Mouse (Mus musculus) midbrain, embryonic 16.5 days (tissue): ENCODE results near the gene Gm20715. TPM values are rescaled to one million over a fixed set of nuclear protein-coding genes. Genes with fewer than 3 reads are reported as not detected.

Source experiments
- ATAC-seq: fragments of 200-750 bp; cut with Nextera tagmentation; 2 replicates; pipeline ENCODE4 v1.8.0; 2017; ENCODE audit warnings: moderate TSS enrichment
- H3K27ac ChIP-seq: fragments of 300-500 bp; sonication (generic); 2 replicates; pipeline ENCODE4 v1.5.1; 2014; ENCODE audit warnings: mild to moderate bottlenecking, low read length, mixed read lengths
- H3K27me3 ChIP-seq: fragments of 300-500 bp; sonication (generic); 2 replicates; pipeline ENCODE4 v1.6.1; 2014; ENCODE audit warnings: low read depth, low read length, mixed read lengths; ENCODE audit not compliant: control insufficient read depth, insufficient read depth
- H3K36me3 ChIP-seq: fragments of 300-500 bp; sonication (generic); 2 replicates; pipeline ENCODE4 v1.6.1; 2014; ENCODE audit warnings: mild to moderate bottlenecking, low read length, moderate library complexity, mixed read lengths; ENCODE audit not compliant: control insufficient read depth, insufficient read depth
- H3K4me1 ChIP-seq: fragments of 300-500 bp; sonication (generic); 2 replicates; pipeline ENCODE4 v1.6.1; 2014; ENCODE audit warnings: mild to moderate bottlenecking, low read length, mixed read lengths; ENCODE audit not compliant: control insufficient read depth, insufficient read depth
- H3K4me2 ChIP-seq: fragments of 300-500 bp; sonication (generic); 2 replicates; pipeline ENCODE4 v1.6.1; 2014; ENCODE audit warnings: mild to moderate bottlenecking, low read length, mixed read lengths
- H3K4me3 ChIP-seq: fragments of 300-500 bp; sonication (generic); 2 replicates; pipeline ENCODE4 v1.5.1; 2014; ENCODE audit warnings: low read depth, mild to moderate bottlenecking, low read length, moderate library complexity, mixed read lengths
- H3K9ac ChIP-seq: fragments of 300-500 bp; sonication (generic); 2 replicates; pipeline ENCODE4 v1.6.1; 2014; ENCODE audit warnings: low read depth, low read length, mixed read lengths
- H3K9me3 ChIP-seq: fragments of 300-500 bp; sonication (generic); replicated peaks from 2 replicates; pipeline ENCODE4 v1.6.1; 2014; ENCODE audit warnings: mild to moderate bottlenecking, low read length, mixed read lengths; ENCODE audit not compliant: control insufficient read depth, poor library complexity, severe bottlenecking
- WGBS: fragments of 180-500 bp; shearing (Covaris S2); extraction: QIAGEN DNeasy Blood & Tissue Kit; methylation state at CpG from one replicate; pipeline ENCODE4 v1.1.7; 2014; 5-methylcytosine and 5-hydroxymethylcytosine counted together
- polyA plus RNA-seq: library from polyadenylated mRNA; unstranded; fragments of >200 nt; fragmentation: Nextera tagmentation; extraction: Ambion mirVana; gene quantifications from 2 replicates; pipeline ENCODE4 v1.2.1, GENCODE M21; 2015

Gm20715 gene
- polyA plus RNA-seq, 1 experiment from 2014 or later, result 0.05 TPM

DNA sequence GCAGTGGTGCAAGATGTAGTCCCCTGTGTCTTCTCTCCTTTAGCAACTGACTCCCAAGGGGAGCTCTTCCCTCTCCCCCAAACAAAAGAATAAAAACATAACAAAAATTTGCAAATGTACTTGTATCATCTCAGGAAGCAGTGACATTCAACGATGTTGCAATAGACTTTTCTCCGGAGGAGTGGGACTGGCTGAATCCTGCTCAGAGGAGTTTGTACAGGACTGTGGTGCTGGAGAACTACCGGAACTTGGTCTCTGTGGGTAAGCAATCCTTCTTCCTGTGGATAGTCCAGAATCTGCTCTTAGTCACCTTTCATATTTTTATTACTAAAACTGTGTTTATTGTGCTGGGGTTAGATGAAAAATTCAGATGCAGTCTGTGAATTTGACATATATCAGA lies 37.1 kb upstream of the Gm20715 start:
- Histone ChIP-seq H3K9ac (no peak overlapping the region), H3K4me3 (no peak overlapping the region), H3K27ac (no peak overlapping the region), H3K4me1 (no peaks in the 10 kb centered on the region), H3K9me3 (no peaks in the 10 kb centered on the region), H3K36me3 (peaks cover 11% of the 10 kb centered on the region), H3K27me3 (no peaks in the 10 kb centered on the region), H3K4me2 (no peak overlapping the region)
- no peak for ATAC-seq
- WGBS, result 96% methylated on average over 3 of the region's 3 CpGs

DNA sequence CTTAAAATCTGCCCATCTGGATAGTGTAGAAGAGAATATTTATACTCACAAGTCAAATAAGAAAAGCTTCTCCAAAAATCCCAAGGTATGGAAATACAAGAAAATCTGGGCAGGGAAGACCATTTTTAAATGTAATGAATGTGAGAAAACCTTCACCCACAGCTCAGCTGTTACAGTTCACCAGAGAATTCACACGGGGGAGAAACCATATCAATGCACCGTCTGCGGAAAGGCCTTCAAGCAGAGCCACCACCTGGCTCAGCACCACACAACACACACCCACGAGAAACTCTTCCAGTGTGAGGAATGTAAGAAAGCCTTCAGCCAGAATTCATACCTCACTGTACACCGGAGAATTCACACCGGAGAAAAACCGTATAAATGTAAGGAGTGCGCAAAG lies 31.6 kb upstream of the Gm20715 start:
- ATAC-seq, result no peak
- H3K4me2 ChIP-seq, result no peak overlapping the region
- no peak overlapping the region for H3K27ac ChIP-seq
- H3K9me3 ChIP-seq, result no peaks in the 10 kb centered on the region
- H3K36me3 ChIP-seq, result peaks cover 14% of the 10 kb centered on the region
- peaks cover 5% of the 10 kb centered on the region for H3K4me1 ChIP-seq
- 88% methylated on average over 8 of the region's 8 CpGs for WGBS
- no peak overlapping the region for H3K9ac ChIP-seq
- no peak overlapping the region for H3K4me3 ChIP-seq
- H3K27me3 ChIP-seq, result no peaks in the 10 kb centered on the region

DNA sequence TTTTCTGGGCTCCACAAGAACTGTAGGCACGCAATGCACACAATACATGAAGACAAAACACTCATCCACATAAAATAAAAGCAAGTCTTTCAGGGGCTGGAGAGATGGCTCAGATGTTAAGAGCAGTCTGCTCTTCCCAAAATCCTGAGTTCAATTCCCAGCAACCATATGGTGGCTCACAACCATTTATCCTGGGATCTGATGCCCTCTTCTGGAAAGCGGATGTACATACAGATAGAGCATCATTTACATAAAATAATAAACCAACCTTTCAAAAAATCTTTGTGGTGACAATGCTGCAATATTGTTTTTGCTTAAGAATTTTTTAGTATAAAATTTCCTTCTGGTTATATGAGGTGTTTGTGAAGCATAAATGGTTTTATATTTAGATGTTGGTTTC lies 28.6 kb upstream of the Gm20715 start:
- H3K9me3 ChIP-seq, result no peaks in the 10 kb centered on the region
- H3K9ac ChIP-seq, result no peak overlapping the region
- H3K36me3 ChIP-seq, result peaks cover 8% of the 10 kb centered on the region; the same call in 1 of the 2 replicates
- no peak overlapping the region for H3K27ac ChIP-seq
- H3K4me2 ChIP-seq, result no peak overlapping the region
- H3K4me3 ChIP-seq, result no peak overlapping the region
- WGBS, result 75% methylated on average over 2 of the region's 2 CpGs
- H3K27me3 ChIP-seq, result no peaks in the 10 kb centered on the region
- ATAC-seq, result no peak
- H3K4me1 ChIP-seq, result peaks cover 17% of the 10 kb centered on the region

DNA sequence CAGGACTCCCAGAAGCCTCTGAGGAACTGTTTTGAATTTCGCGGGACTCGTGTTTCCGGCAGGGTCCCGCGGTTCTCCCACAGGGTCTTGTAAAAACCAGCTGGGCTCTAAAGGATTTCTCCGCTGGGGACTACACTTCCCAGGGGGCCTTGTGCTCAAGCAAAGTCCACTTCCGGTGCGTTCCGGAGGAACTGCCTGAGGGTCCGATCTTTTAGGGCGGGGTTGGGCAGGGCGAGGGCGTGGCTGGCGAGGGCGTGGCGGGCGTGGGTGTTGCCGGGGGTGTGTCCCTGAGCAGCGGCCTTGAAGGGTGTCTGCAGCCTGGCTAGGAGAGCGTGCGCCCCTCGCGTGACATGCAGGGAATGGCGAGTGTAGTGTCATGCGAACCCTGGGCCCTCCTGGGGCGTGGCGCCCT lies 27.0 kb upstream of the Gm20715 start, which contains the start of gene Zfp28:
Gene Zfp28, plus strand, starts transcription at position 252 of the 412 bp plus-strand sequence.
- peak within 1 kb of the TSS; percentile 75 for H3K4me3 ChIP-seq
- peak within 1 kb of the TSS; percentile 90 for H3K4me2 ChIP-seq
- H3K9ac ChIP-seq, result peak within 1 kb of the TSS; percentile 88
- peaks cover 17% of the 10 kb centered on the region for H3K4me1 ChIP-seq
- H3K27ac ChIP-seq, result peak within 1 kb of the TSS; percentile 53
- H3K9me3 ChIP-seq, result no peaks in the 10 kb centered on the region
- under 1% methylated on average over 28 of the region's 28 CpGs for WGBS
- ATAC-seq, result peak; percentile 96
- H3K27me3 ChIP-seq, result no peaks in the 10 kb centered on the region
- H3K36me3 ChIP-seq, result peaks cover 4% of the 10 kb centered on the region; the same call in 1 of the 2 replicates

DNA sequence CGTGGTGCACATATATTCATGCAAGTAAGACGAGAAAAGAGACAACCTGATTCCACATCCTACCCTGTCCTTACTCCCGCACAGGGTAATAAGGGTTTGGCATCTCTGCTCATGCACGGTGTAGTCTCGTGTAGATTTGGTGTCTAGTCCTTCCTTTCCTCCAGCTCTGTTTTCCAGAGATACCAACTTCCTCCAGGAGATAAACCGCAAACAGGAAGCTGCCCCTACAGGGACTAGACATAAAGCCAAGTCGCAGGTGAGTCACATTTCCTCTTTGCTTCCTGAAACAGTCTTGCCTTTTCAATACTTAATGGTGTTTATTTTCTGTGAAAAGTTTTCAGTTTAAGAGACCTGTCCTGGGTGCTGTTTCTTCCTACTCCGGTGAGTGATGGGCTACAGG lies 26.1 kb upstream of the Gm20715 start:
- H3K4me2 ChIP-seq, result peak overlapping the region; percentile 90
- H3K9ac ChIP-seq, result peak overlapping the region; percentile 88; the same call in 1 of the 2 replicates
- H3K4me3 ChIP-seq, result peak overlapping the region; percentile 75
- H3K9me3 ChIP-seq, result no peaks in the 10 kb centered on the region
- H3K27me3 ChIP-seq, result no peaks in the 10 kb centered on the region
- 0 out of 2 replicates have a peak, but pooled peaks cover 2% of the 10 kb centered on the region for H3K36me3 ChIP-seq
- WGBS, result 80% methylated on average over 8 of the region's 8 CpGs
- H3K27ac ChIP-seq, result no peak overlapping the region
- H3K4me1 ChIP-seq, result peaks cover 17% of the 10 kb centered on the region
- peak; percentile 27 for ATAC-seq

DNA sequence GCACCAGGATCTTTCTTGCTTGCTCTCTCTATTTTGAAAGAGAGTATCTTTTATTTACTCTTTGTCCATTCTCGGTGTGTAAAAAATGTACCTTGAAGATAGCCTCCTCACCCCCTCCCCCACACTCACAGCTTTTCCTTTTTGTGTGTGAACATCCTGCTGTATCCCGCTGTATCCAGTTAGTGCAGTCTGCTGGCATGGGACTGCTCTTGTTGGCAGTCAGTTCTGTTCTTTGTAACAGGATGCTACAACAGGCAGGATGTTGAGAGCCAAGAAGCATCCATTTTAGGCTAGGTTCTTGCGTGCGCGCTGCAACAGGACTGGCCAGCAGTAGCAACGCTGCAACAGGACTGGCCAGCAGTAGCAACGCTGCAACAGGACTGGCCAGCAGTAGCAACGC lies 23.1 kb upstream of the Gm20715 start:
- H3K27ac ChIP-seq, result no peak overlapping the region
- H3K9me3 ChIP-seq, result no peaks in the 10 kb centered on the region
- 93% methylated on average over 8 of the region's 8 CpGs for WGBS
- no peak overlapping the region for H3K4me3 ChIP-seq
- no peak overlapping the region for H3K9ac ChIP-seq
- no peak overlapping the region for H3K4me2 ChIP-seq
- no peaks in the 10 kb centered on the region for H3K27me3 ChIP-seq
- peaks cover 17% of the 10 kb centered on the region for H3K4me1 ChIP-seq
- ATAC-seq, result no peak
- H3K36me3 ChIP-seq, result peaks cover 20% of the 10 kb centered on the region

DNA sequence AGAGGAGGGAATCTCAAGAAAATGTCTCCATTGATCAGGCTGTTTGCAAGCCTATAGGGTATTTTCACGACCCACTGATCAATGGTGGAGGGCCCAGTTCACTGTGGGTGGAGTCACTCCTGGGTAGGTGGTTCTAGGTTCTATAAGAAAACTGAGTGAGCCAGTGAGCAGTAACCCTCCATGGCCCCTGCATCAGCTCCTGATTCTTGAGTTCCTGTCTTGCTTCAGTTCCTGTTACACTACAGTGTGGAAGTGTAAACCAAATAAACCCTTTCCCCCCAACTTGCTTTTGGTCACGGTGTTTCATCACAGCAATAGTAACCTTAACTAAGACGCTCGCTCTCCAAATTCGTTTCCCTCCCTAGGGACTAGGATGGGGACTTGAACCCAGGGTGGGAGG lies 21.1 kb upstream of the Gm20715 start:
- no peak for ATAC-seq
- no peak overlapping the region for H3K4me2 ChIP-seq
- H3K4me1 ChIP-seq, result peaks cover 7% of the 10 kb centered on the region
- H3K4me3 ChIP-seq, result no peak overlapping the region
- no peaks in the 10 kb centered on the region for H3K9me3 ChIP-seq
- WGBS, result 90% methylated on average over 5 of the region's 5 CpGs
- H3K27ac ChIP-seq, result no peak overlapping the region
- H3K9ac ChIP-seq, result no peak overlapping the region
- no peaks in the 10 kb centered on the region for H3K27me3 ChIP-seq
- peaks cover 36% of the 10 kb centered on the region for H3K36me3 ChIP-seq

DNA sequence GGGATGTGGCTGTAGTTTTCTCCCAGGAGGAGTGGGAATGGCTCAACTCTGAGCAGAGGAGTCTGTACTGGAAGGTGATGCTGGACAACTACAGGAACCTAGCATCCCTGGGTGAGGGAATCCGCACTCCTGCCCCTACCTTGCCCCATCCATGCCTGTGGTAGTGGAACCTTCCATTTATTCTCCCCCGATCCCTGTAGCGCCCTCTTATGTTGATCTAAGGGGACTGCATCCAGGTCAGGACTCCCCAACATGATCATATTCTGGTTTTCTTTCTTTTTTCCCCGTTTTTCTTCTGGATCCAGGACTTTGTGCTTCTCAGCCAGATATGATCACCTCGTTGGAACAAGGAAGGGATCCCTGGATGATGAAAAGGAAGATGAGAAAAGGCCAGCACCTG lies 20.6 kb upstream of the Gm20715 start:
- 74% methylated on average over 5 of the region's 5 CpGs for WGBS
- Histone ChIP-seq H3K4me2 (no peak overlapping the region), H3K4me1 (peaks cover 2% of the 10 kb centered on the region), H3K9me3 (no peaks in the 10 kb centered on the region), H3K36me3 (peaks cover 38% of the 10 kb centered on the region), H3K4me3 (no peak overlapping the region), H3K27ac (no peak overlapping the region), H3K9ac (no peak overlapping the region), H3K27me3 (no peaks in the 10 kb centered on the region)
- no peak for ATAC-seq

DNA sequence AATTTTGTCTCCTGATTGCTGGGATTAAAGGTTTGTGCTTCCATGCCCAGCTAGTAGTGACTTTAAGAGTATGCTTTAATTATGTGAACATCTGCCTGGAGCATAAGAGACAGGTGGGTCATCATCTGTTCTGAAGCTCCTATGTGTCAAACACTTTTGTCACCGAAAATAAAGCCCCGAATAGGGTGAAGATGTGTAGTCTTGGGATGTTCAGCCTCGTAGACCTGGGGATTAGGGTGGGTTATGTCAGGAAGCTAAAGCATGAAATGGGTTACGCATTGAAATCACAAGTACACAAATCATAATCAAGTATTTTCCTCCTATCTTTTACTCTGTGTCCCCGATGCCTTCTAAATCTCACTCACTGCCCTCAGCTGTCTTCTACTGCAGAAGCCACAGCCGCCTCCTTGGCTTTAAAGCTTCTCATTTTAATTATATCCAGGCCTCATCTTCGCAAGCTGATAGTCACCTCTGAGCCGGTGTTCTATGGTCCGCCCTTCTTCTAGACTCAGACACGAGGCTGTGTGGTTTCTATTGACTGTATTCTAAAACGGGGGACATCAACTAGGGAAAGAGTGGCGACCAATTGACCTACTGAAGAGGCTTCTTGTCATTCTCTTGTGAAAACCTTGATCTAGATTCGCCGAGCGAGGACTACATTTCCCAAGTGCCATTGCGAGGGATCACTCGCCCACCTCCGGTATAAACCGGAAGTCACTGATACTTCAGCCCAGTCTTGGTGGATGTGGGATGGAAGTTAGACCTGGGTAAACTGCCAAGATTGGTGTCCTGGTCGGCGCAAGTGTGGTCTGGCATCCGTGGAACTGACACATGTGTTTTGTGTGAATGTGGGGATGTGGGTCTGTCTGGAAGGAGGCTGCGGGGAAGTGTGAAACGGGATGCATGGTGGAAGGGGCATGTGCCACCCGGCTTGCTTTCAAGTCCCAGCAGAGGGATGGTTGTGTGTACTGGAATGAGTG lies 11.8 kb upstream of the Gm20715 start, which contains the start of gene Smim17:
Gene Smim17, plus strand, starts transcription at position 720 of the 980 bp plus-strand sequence.
- Histone ChIP-seq H3K9ac (peak within 1 kb of the TSS; percentile 65), H3K9me3 (no peaks in the 10 kb centered on the region), H3K27me3 (no peaks in the 10 kb centered on the region), H3K36me3 (peaks cover 23% of the 10 kb centered on the region), H3K4me1 (peaks cover 12% of the 10 kb centered on the region), H3K4me3 (peak within 1 kb of the TSS; percentile 54), H3K4me2 (peak within 1 kb of the TSS; percentile 87), H3K27ac (peak within 1 kb of the TSS; percentile 58)
- ATAC-seq, result peak; percentile 94
- 28% methylated on average over 25 of the region's 25 CpGs for WGBS
